Mouse (Mus musculus) liver, embryonic 15.5 days (tissue): ENCODE data around the gene Ccdc8. TPM values are rescaled to one million over a fixed set of nuclear protein-coding genes. Genes with fewer than 3 reads are reported as not detected.

Source experiments
- ATAC-seq: fragments of 200-750 bp; cut with Nextera tagmentation; 2 replicates; pipeline ENCODE4 v1.8.0; 2017; ENCODE audit warnings: moderate number of reproducible peaks, mild to moderate bottlenecking, moderate library complexity; ENCODE audit not compliant: insufficient read depth
- H3K27ac ChIP-seq: fragments of 300-500 bp; sonication (generic); replicated peaks from 2 replicates; pipeline ENCODE4 v1.5.1; 2015; ENCODE audit warnings: mild to moderate bottlenecking, inconsistent platforms
- H3K27me3 ChIP-seq: fragments of 300-500 bp; sonication (generic); 2 replicates; pipeline ENCODE4 v1.6.1; 2015; ENCODE audit warnings: mild to moderate bottlenecking, inconsistent platforms
- H3K36me3 ChIP-seq: fragments of 300-500 bp; sonication (generic); replicated peaks from 2 replicates; pipeline ENCODE4 v1.6.1; 2015; ENCODE audit warnings: moderate library complexity, mild to moderate bottlenecking, inconsistent platforms
- H3K4me1 ChIP-seq: fragments of 300-500 bp; sonication (generic); replicated peaks from 2 replicates; pipeline ENCODE4 v1.6.1; 2015; ENCODE audit warnings: inconsistent platforms
- H3K4me2 ChIP-seq: fragments of 300-500 bp; sonication (generic); 2 replicates; pipeline ENCODE4 v1.6.1; 2015; ENCODE audit warnings: moderate library complexity, mild to moderate bottlenecking, inconsistent platforms
- H3K4me3 ChIP-seq: fragments of 300-500 bp; sonication (generic); replicated peaks from 2 replicates; pipeline ENCODE4 v1.5.1; 2015; ENCODE audit warnings: mild to moderate bottlenecking, inconsistent platforms
- H3K9ac ChIP-seq: fragments of 300-500 bp; sonication (generic); 2 replicates; pipeline ENCODE4 v1.6.1; 2015; ENCODE audit warnings: moderate library complexity, mild to moderate bottlenecking, inconsistent platforms
- H3K9me3 ChIP-seq: fragments of 300-500 bp; sonication (generic); replicated peaks from 2 replicates; pipeline ENCODE4 v1.6.1; 2016; ENCODE audit warnings: inconsistent platforms
- WGBS: fragments of 180-500 bp; shearing (Covaris S2); methylation state at CpG from one replicate; pipeline ENCODE4 v1.1.7; 2015; ENCODE audit warnings: mixed read lengths; ENCODE audit not compliant: insufficient replicate concordance; 5-methylcytosine and 5-hydroxymethylcytosine counted together
- polyA plus RNA-seq: library from polyadenylated mRNA; unstranded; fragments of >200 nt; fragmentation: Nextera tagmentation; extraction: Ambion mirVana; gene quantifications from 2 replicates; pipeline ENCODE4 v1.2.1, GENCODE M21; 2015

Gene Ccdc8
- 3.7 and 3.9 TPM in 2 replicates for polyA plus RNA-seq

- peaks cover 23% of the 10 kb centered on the region for H3K27me3 ChIP-seq
- H3K9me3 ChIP-seq: no peaks in the 10 kb centered on the region
- ATAC-seq: no peak
- no peaks in the 10 kb centered on the region for H3K36me3 ChIP-seq
- H3K27ac ChIP-seq: no peak within 1 kb of the TSS; the same call in 1 of the 2 replicates
- peak within 1 kb of the TSS; percentile 64 for H3K4me2 ChIP-seq
- peak within 1 kb of the TSS; percentile 56 for H3K4me3 ChIP-seq
- no peak within 1 kb of the TSS for H3K9ac ChIP-seq
- H3K4me1 ChIP-seq: peaks cover 41% of the 10 kb centered on the region
- WGBS: 77% methylated on average over 5 of the region's 5 CpGs
Measured at GRCm38 (mm10) chr7:16992451-16992807, at the start of gene Ccdc8. Gene Ccdc8 (plus strand): TSS chr7:16992708.

GRCm38 (mm10) chr7:16942861-16943260 is 49.6 kb upstream of the Ccdc8 start:
- Histone ChIP-seq H3K36me3 (no peaks in the 10 kb centered on the region), H3K4me3 (no peak overlapping the region), H3K9ac (no peak overlapping the region), H3K4me1 (peaks cover 14% of the 10 kb centered on the region), H3K4me2 (no peak overlapping the region), H3K27me3 (peaks cover 80% of the 10 kb centered on the region), H3K9me3 (no peaks in the 10 kb centered on the region), H3K27ac (no peak overlapping the region)
- WGBS: 42% methylated on average over 4 of the region's 4 CpGs
- ATAC-seq: no peak

GRCm38 (mm10) chr7:16944061-16944807 is 48.3 kb upstream of the Ccdc8 start, which contains the start of gene Pnmal2:
Gene Pnmal2 (plus strand): TSS chr7:16944682.
- Histone ChIP-seq H3K36me3 (no peaks in the 10 kb centered on the region), H3K4me2 (peak within 1 kb of the TSS; percentile 63), H3K27ac (no peak within 1 kb of the TSS), H3K9me3 (no peaks in the 10 kb centered on the region), H3K4me1 (peaks cover 14% of the 10 kb centered on the region), H3K4me3 (peak within 1 kb of the TSS; percentile 45), H3K9ac (no peak within 1 kb of the TSS), H3K27me3 (peaks cover 93% of the 10 kb centered on the region)
- peak; percentile 52; the same call in 1 of the 2 replicates for ATAC-seq
- 16% methylated on average over 36 of the region's 36 CpGs for WGBS

GRCm38 (mm10) chr7:16944808-16945315 is 47.6 kb upstream of the Ccdc8 start:
- H3K9ac ChIP-seq: no peak overlapping the region
- no peaks in the 10 kb centered on the region for H3K9me3 ChIP-seq
- H3K4me2 ChIP-seq: peak overlapping the region; percentile 63
- ATAC-seq: no peak
- H3K27me3 ChIP-seq: peaks cover 98% of the 10 kb centered on the region
- WGBS: 4% methylated on average over 22 of the region's 22 CpGs
- no peaks in the 10 kb centered on the region for H3K36me3 ChIP-seq
- H3K27ac ChIP-seq: no peak overlapping the region
- peak overlapping the region; percentile 45 for H3K4me3 ChIP-seq
- peaks cover 17% of the 10 kb centered on the region for H3K4me1 ChIP-seq

- H3K4me2 ChIP-seq: no peak overlapping the region
- ATAC-seq: no peak
- 15% methylated on average over 17 of the region's 17 CpGs for WGBS
- no peak overlapping the region for H3K9ac ChIP-seq
- H3K4me3 ChIP-seq: no peak overlapping the region
- H3K27me3 ChIP-seq: peaks cover 98% of the 10 kb centered on the region
- no peaks in the 10 kb centered on the region for H3K36me3 ChIP-seq
- peaks cover 17% of the 10 kb centered on the region for H3K4me1 ChIP-seq
- no peak overlapping the region for H3K27ac ChIP-seq
- H3K9me3 ChIP-seq: no peaks in the 10 kb centered on the region
Measured at GRCm38 (mm10) chr7:16945419-16945818, 47.1 kb upstream of the Ccdc8 start.

GRCm38 (mm10) chr7:16946441-16947348 is 45.8 kb upstream of the Ccdc8 start:
- 0 out of 2 replicates have a peak overlapping the region, but pooled peaks have one; percentile 9 for H3K4me3 ChIP-seq
- H3K4me2 ChIP-seq: peak overlapping the region; percentile 33; the same call in 1 of the 2 replicates

GRCm38 (mm10) chr7:16947349-16947895 is 45.1 kb upstream of the Ccdc8 start:
- Histone ChIP-seq H3K27me3 (peaks cover 81% of the 10 kb centered on the region), H3K36me3 (no peaks in the 10 kb centered on the region), H3K9ac (no peak overlapping the region), H3K4me1 (peaks cover 17% of the 10 kb centered on the region), H3K4me2 (no peak overlapping the region), H3K9me3 (no peaks in the 10 kb centered on the region), H3K4me3 (no peak overlapping the region), H3K27ac (no peak overlapping the region)
- 14% methylated on average over 22 of the region's 22 CpGs for WGBS
- ATAC-seq: no peak

More at GRCm38 (mm10) chr7:16946441-16947348, 45.8 kb upstream of the Ccdc8 start:
- Histone ChIP-seq H3K36me3 (no peaks in the 10 kb centered on the region), H3K9ac (no peak overlapping the region), H3K4me1 (peaks cover 17% of the 10 kb centered on the region), H3K27ac (no peak overlapping the region), H3K27me3 (peaks cover 88% of the 10 kb centered on the region), H3K9me3 (no peaks in the 10 kb centered on the region)
- WGBS: 4% methylated on average over 53 of the region's 53 CpGs
- ATAC-seq: no peak

GRCm38 (mm10) chr7:16947959-16948361 is 44.5 kb upstream of the Ccdc8 start:
- Histone ChIP-seq H3K27me3 (peaks cover 77% of the 10 kb centered on the region), H3K4me2 (no peak overlapping the region), H3K4me1 (peaks cover 17% of the 10 kb centered on the region), H3K4me3 (no peak overlapping the region), H3K36me3 (no peaks in the 10 kb centered on the region), H3K9ac (no peak overlapping the region), H3K27ac (no peak overlapping the region), H3K9me3 (no peaks in the 10 kb centered on the region)
- no peak for ATAC-seq
- WGBS: 14% methylated on average over 4 of the region's 4 CpGs

- no peak overlapping the region for H3K27ac ChIP-seq
- H3K4me2 ChIP-seq: no peak overlapping the region
- 49% methylated on average over 8 of the region's 8 CpGs for WGBS
- ATAC-seq: no peak
- no peak overlapping the region for H3K4me3 ChIP-seq
- no peak overlapping the region for H3K9ac ChIP-seq
- H3K9me3 ChIP-seq: no peaks in the 10 kb centered on the region
- H3K4me1 ChIP-seq: peaks cover 17% of the 10 kb centered on the region
- H3K27me3 ChIP-seq: peaks cover 67% of the 10 kb centered on the region
- H3K36me3 ChIP-seq: no peaks in the 10 kb centered on the region
Measured at GRCm38 (mm10) chr7:16948923-16949458, 43.5 kb upstream of the Ccdc8 start.

- H3K4me1 ChIP-seq: peaks cover 11% of the 10 kb centered on the region
- H3K27ac ChIP-seq: no peak overlapping the region
- H3K9me3 ChIP-seq: no peaks in the 10 kb centered on the region
- peak overlapping the region; percentile 63 for H3K4me2 ChIP-seq
- H3K36me3 ChIP-seq: no peaks in the 10 kb centered on the region
- H3K9ac ChIP-seq: no peak overlapping the region
- 9% methylated on average over 29 of the region's 29 CpGs for WGBS
- no peak for ATAC-seq
- peak overlapping the region; percentile 20; the same call in 1 of the 2 replicates for H3K4me3 ChIP-seq
- H3K27me3 ChIP-seq: peaks cover 55% of the 10 kb centered on the region
Measured at GRCm38 (mm10) chr7:16949908-16950841, 42.3 kb upstream of the Ccdc8 start.
